Mouse (Mus musculus): ENCODE data around the gene Adcy6. TPM values are rescaled to one million over a fixed set of nuclear protein-coding genes. Genes with fewer than 3 reads are reported as not detected.

Gene Adcy6
- 10 to 100 TPM; 14.3 to 17.9 TPM for total RNA-seq (2021)
- long read RNA-seq, experiment 1, partial matches to known transcripts: 3 of 9 reads
- long read RNA-seq, experiment 1, other reads (novel, unspliced or antisense): 5 of 9 reads
- long read RNA-seq, experiment 2, partial matches to known transcripts: 0 of 3 reads
- long read RNA-seq, experiment 2, other reads (novel, unspliced or antisense): 3 of 3 reads

- peak; percentile 66 for DNase-seq (ENCODE audit: low spot score)
These were observed at the start of gene Adcy6 for GRCm38 (mm10) chr15:98609331-98610130. Gene Adcy6 (minus strand): TSS chr15:98610076.

DNA sequence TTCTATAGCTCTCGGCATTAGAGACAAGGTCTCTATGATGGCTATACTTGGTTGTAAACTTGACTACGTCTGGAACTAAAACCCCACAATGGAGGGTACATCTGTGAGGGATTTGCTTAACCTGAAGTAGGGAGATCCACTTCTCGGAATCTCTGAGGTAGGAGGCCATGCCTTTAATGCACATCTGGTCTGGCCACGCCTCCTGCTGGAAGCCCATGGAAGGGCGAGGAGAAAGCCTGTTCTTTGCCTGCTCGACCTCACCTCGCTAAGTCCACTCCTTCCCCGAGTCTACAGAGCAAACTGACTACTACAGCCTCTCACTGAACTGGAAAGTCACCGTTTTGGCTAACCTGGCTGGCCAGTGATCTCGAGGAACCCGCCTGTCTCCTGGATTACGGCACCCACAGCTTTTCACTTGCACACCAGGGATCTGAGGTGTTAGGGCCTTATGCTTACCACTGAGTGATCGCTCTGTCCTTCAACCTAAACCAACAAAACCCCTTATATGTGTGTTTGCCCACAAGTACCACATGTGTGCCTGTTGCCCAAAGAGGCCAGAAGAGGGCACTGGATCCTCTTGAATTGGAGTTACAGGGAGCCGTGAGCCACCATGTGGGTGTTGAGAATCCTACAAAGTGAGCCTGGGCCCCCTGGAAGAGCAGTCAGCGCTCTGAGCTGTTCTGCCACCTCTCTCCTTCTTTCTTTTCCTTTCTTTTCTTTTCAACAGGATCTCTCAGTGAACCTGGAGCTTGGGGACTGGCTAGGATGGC lies 47.3 kb upstream of the Adcy6 start:
- DNase-seq (ENCODE audit: low spot score): no peak

GRCm38 (mm10) chr15:98652174-98652573 lies 42.3 kb upstream of the Adcy6 start:
- no peak for DNase-seq (ENCODE audit: low spot score)

- DNase-seq (ENCODE audit: low spot score): no peak
These were observed 41.6 kb upstream of the Adcy6 start for GRCm38 (mm10) chr15:98651431-98651830.

DNA sequence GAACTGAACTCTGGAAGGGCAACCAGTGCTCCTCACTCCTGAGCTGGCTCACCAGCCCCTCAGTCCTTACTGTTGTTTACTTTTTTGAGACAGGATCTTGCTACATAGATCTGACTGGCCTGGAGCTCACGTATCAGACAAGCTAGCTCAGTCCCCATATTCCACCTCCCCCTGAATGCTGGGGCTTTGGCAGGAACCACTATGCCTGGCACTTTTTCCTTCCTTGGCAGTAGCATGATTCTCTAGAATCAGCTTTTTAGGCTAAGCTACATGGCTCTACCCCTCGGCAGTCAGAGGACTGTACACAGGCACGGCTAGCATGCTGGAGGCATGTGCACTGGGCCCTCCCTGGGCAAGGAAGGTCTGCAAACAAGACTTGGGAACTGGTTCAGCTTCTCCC lies 38.2 kb upstream of the Adcy6 start:
- no peak for DNase-seq (ENCODE audit: low spot score)

DNA sequence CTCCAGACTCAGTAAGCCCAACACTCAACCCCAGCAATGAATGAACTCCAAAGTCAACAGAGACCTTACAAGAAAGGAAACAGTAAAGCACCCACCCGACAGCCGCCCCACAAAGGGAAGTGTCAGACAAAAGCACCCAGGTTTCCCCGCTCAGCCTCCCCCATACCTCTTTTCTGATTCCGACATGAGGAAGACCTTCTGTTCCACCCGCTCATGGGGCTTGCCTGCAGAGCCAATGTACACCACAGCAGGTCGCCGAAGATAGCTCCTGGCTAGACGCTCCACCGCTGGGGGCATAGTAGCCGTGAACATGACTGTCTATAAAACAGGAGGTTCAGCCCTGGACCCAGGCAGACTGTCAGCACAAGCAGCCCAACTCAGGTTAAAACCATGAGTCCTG lies 37.4 kb upstream of the Adcy6 start:
- DNase-seq (ENCODE audit: low spot score): no peak

DNA sequence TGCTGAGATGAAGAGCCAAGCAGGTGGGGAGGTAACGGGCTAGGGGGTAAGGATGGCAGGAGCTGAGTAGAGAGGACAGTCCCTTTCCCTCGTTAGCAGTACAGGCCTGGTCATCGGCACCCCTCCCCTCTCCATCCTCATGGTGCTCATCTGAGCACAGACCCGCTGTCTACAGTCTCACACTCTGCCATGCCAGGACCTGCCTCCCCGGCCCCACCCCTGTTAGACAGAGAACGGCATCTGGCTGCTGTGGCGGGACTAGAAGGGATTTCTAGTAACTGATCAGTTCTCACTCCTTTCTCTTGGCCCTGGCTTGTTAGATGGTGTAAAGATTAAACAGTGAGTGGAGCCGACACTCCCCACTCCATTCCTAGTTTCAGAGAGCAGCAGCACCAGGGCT lies 36.9 kb upstream of the Adcy6 start:
- DNase-seq (ENCODE audit: low spot score): no peak

DNA sequence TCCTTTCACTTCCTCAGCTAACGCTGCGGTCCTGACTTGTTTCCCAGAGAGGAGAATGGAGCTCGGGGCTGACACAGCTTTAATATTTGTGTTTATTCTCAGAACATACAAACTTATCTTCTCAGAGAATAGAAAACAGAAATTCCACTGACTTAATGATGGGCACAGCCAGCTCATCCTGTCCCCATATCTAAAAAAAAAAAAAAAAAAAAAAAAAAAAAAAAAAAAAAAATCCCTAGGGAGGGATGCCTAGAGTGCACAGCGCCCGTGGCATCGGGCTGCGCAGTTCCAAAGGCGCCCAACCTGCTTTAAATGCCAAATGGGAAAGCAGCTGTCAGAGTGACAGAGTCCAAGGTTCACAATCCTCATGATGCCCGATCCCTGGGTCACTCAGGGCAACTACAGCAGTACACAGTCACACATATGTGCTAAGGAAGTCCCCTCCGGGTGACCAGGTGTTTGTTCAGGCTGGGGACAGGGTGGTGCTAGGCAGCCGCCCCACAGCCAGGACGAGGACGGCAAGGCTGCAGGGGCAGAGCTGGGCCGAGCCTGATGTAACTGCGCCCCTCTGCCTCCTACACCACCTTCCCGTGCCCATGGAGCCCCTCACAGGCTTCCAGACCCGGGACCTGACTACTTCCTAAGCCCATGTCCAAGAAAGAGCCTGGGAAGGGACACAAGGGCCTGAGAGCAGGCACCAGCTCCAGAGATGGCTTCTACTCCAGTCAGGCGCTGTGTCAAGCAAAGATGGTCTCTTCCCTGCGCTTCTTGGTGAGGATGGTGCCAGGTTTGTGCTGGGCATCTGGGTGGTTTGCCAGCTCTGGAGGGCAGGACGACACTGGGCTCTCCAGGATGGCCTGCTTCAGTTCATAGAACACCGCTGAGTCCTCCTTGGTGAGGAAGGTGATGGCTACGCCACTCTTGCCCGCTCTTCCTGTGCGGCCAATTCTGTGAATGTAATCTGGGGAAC lies 35.5 kb upstream of the Adcy6 start:
- no peak for DNase-seq (ENCODE audit: low spot score)

DNA sequence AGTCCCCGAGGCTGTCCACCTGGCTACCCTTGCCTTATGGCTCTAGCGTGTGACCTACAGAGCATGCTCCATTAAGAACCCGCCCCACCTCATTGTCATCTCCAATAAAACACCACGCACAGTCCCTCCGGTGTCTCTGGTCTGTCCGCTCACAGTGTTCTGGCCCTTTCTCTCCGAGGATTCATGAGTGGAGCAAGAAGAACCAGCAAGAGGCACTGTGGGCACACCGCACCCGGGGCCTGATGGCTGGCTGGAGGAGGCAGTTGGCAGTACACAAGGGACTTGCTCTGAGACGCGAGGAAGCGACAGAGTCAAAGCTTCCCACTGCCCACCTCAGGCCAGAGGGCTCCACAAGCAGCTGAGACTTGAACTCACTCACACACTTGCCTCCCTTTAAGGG lies 34.5 kb upstream of the Adcy6 start:
- DNase-seq (ENCODE audit: low spot score): no peak

DNA sequence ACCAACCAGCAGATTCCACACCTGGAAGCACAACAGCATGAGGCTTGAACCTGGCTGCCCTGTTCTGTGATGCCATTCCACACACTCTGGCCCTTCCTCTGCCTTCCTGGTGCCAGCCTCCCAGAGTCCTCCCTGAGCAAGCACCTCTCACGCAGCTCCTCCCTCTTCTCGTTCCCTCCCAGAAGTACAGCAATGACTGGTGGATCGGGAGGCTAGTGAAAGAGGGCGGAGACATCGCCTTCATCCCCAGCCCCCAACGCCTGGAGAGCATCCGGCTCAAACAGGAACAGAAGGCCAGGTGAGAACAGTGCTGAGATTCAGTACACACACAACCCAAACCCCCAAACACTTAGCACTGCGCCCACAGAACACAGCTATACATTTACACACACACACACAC lies 30.3 kb upstream of the Adcy6 start:
- no peak for DNase-seq (ENCODE audit: low spot score)

DNA sequence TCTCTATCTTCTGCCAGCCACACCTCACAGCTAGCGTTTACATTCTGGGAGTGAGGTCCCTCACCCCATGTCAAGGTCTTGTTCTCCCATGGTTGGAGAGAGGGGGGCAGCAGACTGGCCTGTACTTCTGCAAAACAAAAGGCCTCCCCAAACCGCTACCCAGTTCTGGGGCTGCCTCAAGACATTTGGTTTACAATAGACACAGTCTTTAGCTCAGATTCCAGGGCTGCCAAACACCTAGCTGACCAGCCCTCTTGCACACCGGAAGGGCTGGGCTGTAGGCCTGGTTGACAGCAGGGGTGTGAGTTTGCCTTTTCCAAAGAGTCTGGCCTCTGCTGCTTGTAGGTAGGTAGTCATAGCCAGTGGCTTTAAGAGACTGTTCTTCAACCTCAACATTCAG lies 27.3 kb upstream of the Adcy6 start:
- DNase-seq (ENCODE audit: low spot score): no peak

GRCm38 (mm10) chr15:98636517-98636916 lies 26.6 kb upstream of the Adcy6 start:
- no peak for DNase-seq (ENCODE audit: low spot score)

- no peak for DNase-seq (ENCODE audit: low spot score)
These were observed 25.5 kb upstream of the Adcy6 start for GRCm38 (mm10) chr15:98635291-98635841.

DNA sequence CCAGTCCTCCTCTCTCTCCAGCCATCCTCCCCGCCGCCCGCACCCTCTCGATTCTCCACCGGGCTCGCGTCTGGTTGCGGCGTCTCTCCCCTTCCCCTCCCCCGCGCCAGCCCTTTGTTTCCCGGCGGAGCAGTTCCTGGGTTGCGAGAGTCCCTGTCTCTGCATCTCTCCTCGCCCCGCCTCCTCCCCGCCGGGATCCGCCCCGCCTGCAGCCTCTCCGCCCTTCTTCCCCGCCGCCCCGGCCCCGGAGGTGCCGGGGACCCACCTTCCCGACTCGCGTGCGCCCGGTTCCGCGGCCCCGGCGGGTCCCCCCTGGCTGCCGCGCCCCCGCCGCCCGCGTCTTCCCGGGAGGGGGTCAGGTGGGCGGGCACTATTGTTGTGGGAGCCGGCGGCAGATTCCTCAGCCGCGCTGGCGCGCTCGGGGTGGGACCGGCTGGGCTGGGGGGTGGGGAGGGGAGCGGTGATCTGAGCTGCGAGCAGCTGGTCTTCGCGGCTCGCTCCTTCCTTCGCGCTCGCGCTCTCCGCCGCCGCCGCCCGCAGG lies 24.7 kb upstream of the Adcy6 start:
- DNase-seq (ENCODE audit: low spot score): peak; percentile 54

DNA sequence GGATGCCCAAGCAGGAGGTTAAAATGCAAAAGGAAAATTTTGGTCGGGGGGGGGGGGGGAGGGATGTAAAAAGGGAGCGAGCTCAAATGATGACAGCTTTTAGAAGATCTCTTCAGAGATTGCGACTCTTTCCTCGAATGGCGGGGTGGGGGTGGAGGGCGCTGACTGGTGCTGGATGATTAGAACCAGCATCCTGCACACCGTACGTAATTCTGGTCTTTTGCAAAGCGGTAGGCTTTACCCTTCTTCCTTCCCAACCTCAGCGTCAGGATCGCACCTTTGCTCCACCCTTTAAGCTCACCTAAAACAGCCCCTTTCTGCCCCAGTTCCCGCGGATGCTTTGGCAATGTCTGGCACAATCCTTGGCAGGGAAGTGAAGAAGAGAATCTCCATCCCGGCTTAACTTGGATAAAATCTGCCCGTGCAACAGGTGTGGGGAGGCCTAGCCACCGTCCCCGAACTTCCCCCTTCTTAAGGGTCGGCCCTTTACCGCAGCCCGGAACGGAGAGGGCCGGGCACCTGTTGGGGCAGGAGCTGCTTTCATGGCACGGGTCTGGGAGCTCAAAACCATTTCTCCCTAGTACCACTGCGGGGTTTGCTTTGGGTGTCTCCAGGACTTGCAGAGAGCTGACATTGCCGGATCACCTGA lies 24.1 kb upstream of the Adcy6 start:
- no peak for DNase-seq (ENCODE audit: low spot score)

- DNase-seq (ENCODE audit: low spot score): no peak
These were observed 23.0 kb upstream of the Adcy6 start for GRCm38 (mm10) chr15:98632921-98633320.

GRCm38 (mm10) chr15:98632107-98632744 lies 22.4 kb upstream of the Adcy6 start:
- DNase-seq (ENCODE audit: low spot score): peak; percentile 50

GRCm38 (mm10) chr15:98631493-98631892 lies 21.6 kb upstream of the Adcy6 start:
- DNase-seq (ENCODE audit: low spot score): peak; percentile 69

DNA sequence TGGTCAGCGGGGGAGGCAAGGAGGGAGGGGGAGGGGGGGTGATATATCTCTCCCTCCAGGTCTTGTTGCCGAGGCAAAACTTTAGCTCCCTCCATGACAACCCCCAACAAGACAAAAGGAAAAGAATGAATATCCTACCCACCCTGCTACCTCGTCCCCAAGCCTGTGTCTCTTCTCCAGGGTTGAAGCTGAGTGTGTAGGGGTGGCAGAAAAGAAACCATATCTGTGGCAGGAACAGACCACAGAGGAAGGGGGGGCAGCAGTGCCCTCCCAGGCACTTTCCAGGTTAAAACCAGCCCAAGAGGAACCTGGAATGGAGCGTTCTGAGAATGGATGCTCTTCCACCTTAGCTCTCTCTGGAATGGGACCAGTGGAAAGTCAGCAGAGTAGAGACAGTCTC lies 20.7 kb upstream of the Adcy6 start, which contains the start of gene Cacnb3:
Gene Cacnb3 (plus strand): TSS at position 301 of the 400 bp plus-strand sequence.
- no peak for DNase-seq (ENCODE audit: low spot score)

DNA sequence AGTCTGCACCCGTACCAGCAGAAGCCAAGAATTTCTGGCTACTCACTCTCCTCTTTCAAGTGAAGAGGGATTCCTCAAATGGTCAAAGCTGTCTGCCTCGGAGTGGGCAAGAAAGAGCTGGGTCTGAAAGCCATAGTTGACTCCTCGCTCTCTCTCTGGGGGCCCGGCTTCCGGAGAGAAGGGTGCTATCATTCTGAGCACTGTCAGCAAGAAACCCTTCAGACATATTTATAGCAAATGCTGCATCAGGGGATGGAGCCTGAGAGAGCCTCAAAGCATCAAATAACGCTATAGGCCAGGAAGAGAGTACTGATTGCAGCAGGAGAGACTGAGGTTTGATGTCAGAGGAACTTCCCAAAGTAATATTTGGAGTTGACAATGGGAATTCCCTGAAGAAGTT lies 19.6 kb upstream of the Adcy6 start:
- no peak for DNase-seq (ENCODE audit: low spot score)

Measured in gastrocnemius, adult 18-20 months (tissue).